Mouse (Mus musculus): ENCODE measurements around the gene Fam222b. TPM values are rescaled to one million over a fixed set of nuclear protein-coding genes. Genes with fewer than 3 reads are reported as not detected.

The Fam222b gene
- polyA plus RNA-seq, 1 experiment from 2014 or later: 15.7 TPM

GRCm38 (mm10) chr11:78146168-78146567 lies 51.7 kb downstream of the Fam222b start:
- Histone ChIP-seq H3K4me3 (no peak overlapping the region), H3K27ac (0 out of 2 replicates have a peak overlapping the region, but pooled peaks have one; percentile 31), H3K9ac (no peak overlapping the region), H3K4me2 (replicated peaks) (no peak overlapping the region), H3K36me3 (peaks cover 70% of the 10 kb centered on the region), H3K9me3 (no peaks in the 10 kb centered on the region), H3K4me1 (no peaks in the 10 kb centered on the region), H3K27me3 (no peaks in the 10 kb centered on the region)
- no peak for ATAC-seq (ENCODE audit: insufficient number of reproducible peaks, insufficient read depth, low FRiP score, low TSS enrichment)
- WGBS: 83% methylated on average over 5 of the region's 5 CpGs

GRCm38 (mm10) chr11:78146707-78147543 lies 52.5 kb downstream of the Fam222b start:
- Histone ChIP-seq H3K9ac (no peak overlapping the region), H3K4me1 (no peaks in the 10 kb centered on the region), H3K4me3 (no peak overlapping the region), H3K27ac (0 out of 2 replicates have a peak overlapping the region, but pooled peaks have one; percentile 31), H3K9me3 (no peaks in the 10 kb centered on the region), H3K27me3 (no peaks in the 10 kb centered on the region), H3K4me2 (replicated peaks) (no peak overlapping the region), H3K36me3 (peaks cover 76% of the 10 kb centered on the region)
- no peak for ATAC-seq (ENCODE audit: insufficient number of reproducible peaks, insufficient read depth, low FRiP score, low TSS enrichment)
- WGBS: 77% methylated on average over 6 of the region's 6 CpGs

- 0 out of 2 replicates have a peak, but pooled peaks cover 5% of the 10 kb centered on the region for H3K4me1 ChIP-seq
- 22% methylated on average over 1 of the region's 1 CpGs for WGBS
- no peaks in the 10 kb centered on the region for H3K9me3 ChIP-seq
- no peak overlapping the region for H3K4me3 ChIP-seq
- H3K9ac ChIP-seq: no peak overlapping the region
- H3K27ac ChIP-seq: no peak overlapping the region
- no peak for ATAC-seq (ENCODE audit: insufficient number of reproducible peaks, insufficient read depth, low FRiP score, low TSS enrichment)
- H3K27me3 ChIP-seq: no peaks in the 10 kb centered on the region
- peaks cover 86% of the 10 kb centered on the region for H3K36me3 ChIP-seq
- no peak overlapping the region for H3K4me2 ChIP-seq (replicated peaks)
Observed at GRCm38 (mm10) chr11:78151161-78151560, 56.7 kb downstream of the Fam222b start.

- peaks cover 85% of the 10 kb centered on the region for H3K36me3 ChIP-seq
- no peak overlapping the region for H3K27ac ChIP-seq
- WGBS: 70% methylated on average over 9 of the region's 9 CpGs
Observed at GRCm38 (mm10) chr11:78152299-78153231, 58.1 kb downstream of the Fam222b start.

GRCm38 (mm10) chr11:78153778-78154177 lies 59.3 kb downstream of the Fam222b start:
- Histone ChIP-seq H3K9ac (no peak overlapping the region), H3K9me3 (no peaks in the 10 kb centered on the region), H3K27ac (0 out of 2 replicates have a peak overlapping the region, but pooled peaks have one; percentile 1), H3K4me3 (no peak overlapping the region), H3K36me3 (peaks cover 86% of the 10 kb centered on the region), H3K27me3 (no peaks in the 10 kb centered on the region), H3K4me1 (0 out of 2 replicates have a peak, but pooled peaks cover 5% of the 10 kb centered on the region), H3K4me2 (replicated peaks) (no peak overlapping the region)
- 91% methylated on average over 13 of the region's 13 CpGs for WGBS
- peak; percentile 64; the same call in 1 of the 2 replicates for ATAC-seq (ENCODE audit: insufficient number of reproducible peaks, insufficient read depth, low FRiP score, low TSS enrichment)

More at GRCm38 (mm10) chr11:78152299-78153231, 58.1 kb downstream of the Fam222b start:
- Histone ChIP-seq H3K4me3 (no peak overlapping the region), H3K9ac (no peak overlapping the region), H3K4me2 (replicated peaks) (no peak overlapping the region), H3K4me1 (0 out of 2 replicates have a peak, but pooled peaks cover 5% of the 10 kb centered on the region), H3K27me3 (no peaks in the 10 kb centered on the region), H3K9me3 (no peaks in the 10 kb centered on the region)
- ATAC-seq (ENCODE audit: insufficient number of reproducible peaks, insufficient read depth, low FRiP score, low TSS enrichment): no peak

GRCm38 (mm10) chr11:78155674-78156073 lies 61.2 kb downstream of the Fam222b start:
- no peak overlapping the region for H3K9ac ChIP-seq
- no peak overlapping the region for H3K4me2 ChIP-seq (replicated peaks)
- no peaks in the 10 kb centered on the region for H3K27me3 ChIP-seq
- no peak overlapping the region for H3K4me3 ChIP-seq
- H3K36me3 ChIP-seq: peaks cover 88% of the 10 kb centered on the region
- peaks cover 9% of the 10 kb centered on the region for H3K4me1 ChIP-seq
- peak overlapping the region; percentile 26; the same call in 1 of the 2 replicates for H3K27ac ChIP-seq
- H3K9me3 ChIP-seq: no peaks in the 10 kb centered on the region
- no peak for ATAC-seq (ENCODE audit: insufficient number of reproducible peaks, insufficient read depth, low FRiP score, low TSS enrichment)
- 63% methylated on average over 5 of the region's 5 CpGs for WGBS

- H3K36me3 ChIP-seq: peaks cover 88% of the 10 kb centered on the region
- ATAC-seq (ENCODE audit: insufficient number of reproducible peaks, insufficient read depth, low FRiP score, low TSS enrichment): no peak
- no peak overlapping the region for H3K4me3 ChIP-seq
- H3K4me1 ChIP-seq: peaks cover 9% of the 10 kb centered on the region
- H3K9me3 ChIP-seq: no peaks in the 10 kb centered on the region
- WGBS: 68% methylated on average over 6 of the region's 6 CpGs
- no peaks in the 10 kb centered on the region for H3K27me3 ChIP-seq
- H3K27ac ChIP-seq: no peak overlapping the region
- no peak overlapping the region for H3K9ac ChIP-seq
- H3K4me2 ChIP-seq (replicated peaks): no peak overlapping the region
Observed at GRCm38 (mm10) chr11:78156156-78156699, 61.8 kb downstream of the Fam222b start.

- Histone ChIP-seq H3K36me3 (peaks cover 80% of the 10 kb centered on the region), H3K4me3 (no peak overlapping the region), H3K9ac (no peak overlapping the region), H3K4me2 (replicated peaks) (no peak overlapping the region), H3K27ac (no peak overlapping the region), H3K27me3 (no peaks in the 10 kb centered on the region), H3K9me3 (no peaks in the 10 kb centered on the region), H3K4me1 (peaks cover 22% of the 10 kb centered on the region)
- WGBS: 30% methylated on average over 2 of the region's 2 CpGs
- no peak for ATAC-seq (ENCODE audit: insufficient number of reproducible peaks, insufficient read depth, low FRiP score, low TSS enrichment)
Observed at GRCm38 (mm10) chr11:78159096-78159495, 64.6 kb downstream of the Fam222b start.

- Histone ChIP-seq H3K4me3 (no peak overlapping the region), H3K4me2 (replicated peaks) (no peak overlapping the region), H3K9me3 (no peaks in the 10 kb centered on the region), H3K4me1 (peaks cover 22% of the 10 kb centered on the region), H3K27ac (0 out of 2 replicates have a peak overlapping the region, but pooled peaks have one; percentile 46), H3K9ac (no peak overlapping the region), H3K36me3 (peaks cover 76% of the 10 kb centered on the region), H3K27me3 (no peaks in the 10 kb centered on the region)
- WGBS: 66% methylated on average over 7 of the region's 7 CpGs
- ATAC-seq (ENCODE audit: insufficient number of reproducible peaks, insufficient read depth, low FRiP score, low TSS enrichment): no peak
Observed at GRCm38 (mm10) chr11:78159557-78159956, 65.1 kb downstream of the Fam222b start.

- Histone ChIP-seq H3K27ac (no peak overlapping the region), H3K27me3 (no peaks in the 10 kb centered on the region), H3K9ac (no peak overlapping the region), H3K36me3 (peaks cover 69% of the 10 kb centered on the region), H3K4me1 (peaks cover 22% of the 10 kb centered on the region), H3K9me3 (no peaks in the 10 kb centered on the region), H3K4me3 (no peak overlapping the region), H3K4me2 (replicated peaks) (no peak overlapping the region)
- WGBS: 85% methylated on average over 18 of the region's 18 CpGs
- no peak for ATAC-seq (ENCODE audit: insufficient number of reproducible peaks, insufficient read depth, low FRiP score, low TSS enrichment)
Observed at GRCm38 (mm10) chr11:78160171-78160570, 65.7 kb downstream of the Fam222b start.

- Histone ChIP-seq H3K36me3 (peaks cover 64% of the 10 kb centered on the region), H3K9me3 (no peaks in the 10 kb centered on the region), H3K27me3 (no peaks in the 10 kb centered on the region), H3K4me2 (replicated peaks) (no peak overlapping the region), H3K4me1 (peaks cover 23% of the 10 kb centered on the region), H3K27ac (no peak overlapping the region), H3K9ac (no peak overlapping the region), H3K4me3 (no peak overlapping the region)
- 92% methylated on average over 3 of the region's 3 CpGs for WGBS
- no peak for ATAC-seq (ENCODE audit: insufficient number of reproducible peaks, insufficient read depth, low FRiP score, low TSS enrichment)
Observed at GRCm38 (mm10) chr11:78160675-78161074, 66.2 kb downstream of the Fam222b start.

All from embryonic facial prominence, embryonic 12.5 days (tissue).